Mouse (Mus musculus) olfactory bulb, adult 2 months (tissue): ENCODE measurements around the gene Pde5a.

Source experiments
- CTCF ChIP-seq: fragments of 200-500 bp; IDR thresholded peaks from 2 replicates; pipeline ENCODE4 v1.5.1; 2012; ENCODE audit warnings: low read depth, mild to moderate bottlenecking, low read length, moderate library complexity; ENCODE audit not compliant: insufficient read depth
- POLR2A ChIP-seq: fragments of 200-500 bp; IDR thresholded peaks from 2 replicates; pipeline ENCODE4 v1.6.1; 2012; ENCODE audit warnings: mild to moderate bottlenecking, low read depth, low read length, moderate library complexity; ENCODE audit not compliant: insufficient read depth

- TF ChIP-seq POLR2A (no peak), CTCF (no peak)
These were observed 159.6 kb downstream of the Pde5a start for GRCm38 (mm10) chr3:122888371-122888819.
